Comparison of ENCODE assay signal across 21 mouse cellular contexts in genomic region chr1:154101433-154101832, GRCm38 (mm10).
DNase-seq lines count a peak whose midpoint lies in the region; ATAC-seq and TF ChIP-seq lines count a peak whose summit lies in the region.
"Had no signal": no experiment of that assay in that cellular context is flagged by ENCODE, and none has a peak within 500 bp of the region (broad histone marks: within the 10 kb centered on the region; RNA-seq: fewer than 3 reads in every experiment).

No protein-coding gene starts in this region.

- H3K27me3 ChIP-seq in heart, adult 2 months (ENCODE audit: control insufficient read depth, insufficient read depth, low read length) = no peaks in the 10 kb centered on the region
- H3K27me3 ChIP-seq in heart, embryonic 12.5 days (replicated peaks) = no peaks in the 10 kb centered on the region
- no peaks in the 10 kb centered on the region for H3K27me3 ChIP-seq in ES-Bruce4 (ENCODE audit: control insufficient read depth, insufficient read depth, low read length, poor library complexity, severe bottlenecking)
- H3K27me3 ChIP-seq: embryonic facial prominence, embryonic 12.5 days; hindbrain, embryonic 15.5 days had no signal

- H3K9me3 ChIP-seq in heart, embryonic 12.5 days (replicated peaks) = no peaks in the 10 kb centered on the region
- no peaks in the 10 kb centered on the region for H3K9me3 ChIP-seq in ES-Bruce4 (replicated peaks; ENCODE audit: control insufficient read depth, insufficient read depth, low read length, poor library complexity, severe bottlenecking)
- H3K9me3 ChIP-seq: embryonic facial prominence, embryonic 12.5 days; hindbrain, embryonic 15.5 days had no signal

- no peak overlapping the region for H3K27ac ChIP-seq in heart, adult 2 months
- H3K27ac ChIP-seq in heart, embryonic 12.5 days (ENCODE audit: poor library complexity, severe bottlenecking) = no peak overlapping the region
- H3K27ac ChIP-seq in ES-Bruce4 (ENCODE audit: insufficient read depth, low read length) = peak overlapping the region; percentile 53
- H3K27ac ChIP-seq: embryonic facial prominence, embryonic 12.5 days had no signal

- intact Hi-C loops in heart, adult 2 months (cut with DNase I) = loop anchor here (5.0 kb wide), 1 partner anchor 204 kb away; the partner anchor contains the start of gene Glul

- no peaks in the 10 kb centered on the region for H3K79me2 ChIP-seq in heart, adult 2 months (replicated peaks; ENCODE audit: control insufficient read depth, insufficient read depth, low read length)

- DNase-seq in adrenal gland, postnatal 10 days = peak; percentile 36
- DNase-seq in adrenal gland, postnatal 4 days (ENCODE audit: low spot score in 2 of 2) = no peak
- DNase-seq in heart, adult 2 months = peak in 1 of 2 experiments; percentile 20
- peak; percentile 31 for DNase-seq in lung, postnatal 36 days
- no peak for DNase-seq in lung, adult 18-20 months
- DNase-seq in thymus, adult 18-20 months = no peak
- DNase-seq: cerebellum, adult 11-12 months; cerebellum, adult 9-10 months; cerebellum, postnatal 25 days; gastrocnemius, postnatal 25 days; heart, adult 18-20 months; heart, postnatal 36 days; kidney, adult 8-10 months had no signal

- TF ChIP-seq EP300 in heart, adult 2 months (IDR thresholded peaks at IDR 0.05; ENCODE audit: insufficient read depth, low read depth, low read length) = no peak
- no peak for TF ChIP-seq EP300 in ES-Bruce4 (IDR thresholded peaks at IDR 0.05; ENCODE audit: insufficient read depth, low read depth, low read length)

- WGBS in heart, adult 2 months = 83% methylated on average over 1 of the region's 1 CpGs
- 87% methylated on average over 1 of the region's 1 CpGs for WGBS in heart, embryonic 12.5 days

- no peak overlapping the region for H3K4me2 ChIP-seq in heart, embryonic 12.5 days
- H3K4me2 ChIP-seq: embryonic facial prominence, embryonic 12.5 days; heart, embryonic 11.5 days; hindbrain, embryonic 15.5 days had no signal

- no peaks in the 10 kb centered on the region for H3K36me3 ChIP-seq in heart, adult 2 months (ENCODE audit: control insufficient read depth, insufficient read depth, low read length)
- no peaks in the 10 kb centered on the region for H3K36me3 ChIP-seq in heart, embryonic 12.5 days
- no peaks in the 10 kb centered on the region for H3K36me3 ChIP-seq in ES-Bruce4 (ENCODE audit: control insufficient read depth, insufficient read depth, low read length, poor library complexity, severe bottlenecking)
- H3K36me3 ChIP-seq: embryonic facial prominence, embryonic 12.5 days; hindbrain, embryonic 15.5 days had no signal

- peak; percentile 36 for TF ChIP-seq CTCF in heart, adult 2 months (IDR thresholded peaks at IDR 0.05)
- no peak for TF ChIP-seq CTCF in ES-Bruce4 (IDR thresholded peaks at IDR 0.05; ENCODE audit: low read depth, low read length)

- TF ChIP-seq POLR2A in heart, adult 2 months (IDR thresholded peaks at IDR 0.05; ENCODE audit: insufficient read depth, low read depth, low read length) = no peak
- no peak for TF ChIP-seq POLR2A in ES-Bruce4 (IDR thresholded peaks at IDR 0.05; ENCODE audit: insufficient read depth, low read length)

- no peak for ATAC-seq in heart, embryonic 12.5 days (ENCODE audit: insufficient number of reproducible peaks, low FRiP score)
- ATAC-seq: CD4-positive, CD25-positive, alpha-beta regulatory T cell, adult 4 months; forebrain, embryonic 16.5 days; intestine, embryonic 16.5 days had no signal

- peaks cover 10% of the 10 kb centered on the region for H3K4me1 ChIP-seq in heart, adult 2 months (ENCODE audit: control insufficient read depth, insufficient read depth, low read length)
- H3K4me1 ChIP-seq in heart, embryonic 12.5 days (replicated peaks) = peaks cover 9% of the 10 kb centered on the region; the same call in 1 of the 2 replicates
- H3K4me1 ChIP-seq in ES-Bruce4 (ENCODE audit: control insufficient read depth, insufficient read depth, low read length) = peaks cover 6% of the 10 kb centered on the region

- H3K9ac ChIP-seq in heart, adult 2 months (ENCODE audit: low read depth, low read length) = no peak overlapping the region
- no peak overlapping the region for H3K9ac ChIP-seq in heart, embryonic 12.5 days
- no peak overlapping the region for H3K9ac ChIP-seq in ES-Bruce4 (ENCODE audit: low read depth, poor library complexity, severe bottlenecking)
- H3K9ac ChIP-seq: embryonic facial prominence, embryonic 12.5 days; hindbrain, embryonic 15.5 days had no signal

- H3K4me3 ChIP-seq in heart, adult 2 months = no peak overlapping the region
- H3K4me3 ChIP-seq in heart, embryonic 12.5 days = no peak overlapping the region
- no peak overlapping the region for H3K4me3 ChIP-seq in ES-Bruce4 (ENCODE audit: low read depth, low read length)
- H3K4me3 ChIP-seq: embryonic facial prominence, embryonic 12.5 days; hindbrain, embryonic 15.5 days had no signal

Comparison
In these comparisons a context has a peak if more than half of its experiments do, and no peak if none do; other contexts are left out.
1. DNase-seq: peak in adrenal gland, postnatal 10 days (single experiment) and lung, postnatal 36 days (single experiment); none in adrenal gland, postnatal 4 days (0 of 2), lung, adult 18-20 months (0 of 2) and thymus, adult 18-20 months (0 of 2).